In genomic region chr2:129544919-129545318, GRCm38 (mm10) we compare ENCODE assay signal across 17 mouse cellular contexts. TPM values are rescaled to one million over a fixed set of nuclear protein-coding genes. Genes with fewer than 3 reads are reported as not detected.
DNase-seq lines count a peak whose midpoint lies in the region; ATAC-seq and TF ChIP-seq lines count a peak whose summit lies in the region.
"Had no signal": no experiment of that assay in that cellular context is flagged by ENCODE, and none has a peak within 500 bp of the region (broad histone marks: within the 10 kb centered on the region; RNA-seq: fewer than 3 reads in every experiment).

No protein-coding gene starts in this region.

- peaks cover 10% of the 10 kb centered on the region for H3K4me1 ChIP-seq in hindbrain, embryonic 15.5 days (replicated peaks)
- H3K4me1 ChIP-seq in hindbrain, embryonic 12.5 days: peaks cover 3% of the 10 kb centered on the region; the same call in 1 of the 2 replicates
- peaks cover 4% of the 10 kb centered on the region; the same call in 1 of the 2 replicates for H3K4me1 ChIP-seq in midbrain, postnatal 0 days (ENCODE audit: insufficient read depth, low read length)
- no peaks in the 10 kb centered on the region for H3K4me1 ChIP-seq in midbrain, embryonic 11.5 days (ENCODE audit: control insufficient read depth, insufficient read depth, low read length)

- no peak overlapping the region for H3K4me2 ChIP-seq in hindbrain, embryonic 15.5 days
- no peak overlapping the region for H3K4me2 ChIP-seq in hindbrain, embryonic 12.5 days (replicated peaks)
- no peak overlapping the region for H3K4me2 ChIP-seq in midbrain, postnatal 0 days (ENCODE audit: low read depth, low read length, poor library complexity, severe bottlenecking)
- no peak overlapping the region for H3K4me2 ChIP-seq in midbrain, embryonic 11.5 days
- H3K4me2 ChIP-seq: neural tube, embryonic 13.5 days had no signal

- H3K27ac ChIP-seq in hindbrain, embryonic 15.5 days (replicated peaks): 0 out of 2 replicates have a peak overlapping the region, but pooled peaks have one; percentile 23
- no peak overlapping the region for H3K27ac ChIP-seq in hindbrain, embryonic 12.5 days
- H3K27ac ChIP-seq in midbrain, postnatal 0 days (ENCODE audit: low read depth, low read length): no peak overlapping the region
- H3K27ac ChIP-seq in midbrain, embryonic 11.5 days (ENCODE audit: low read depth, low read length): no peak overlapping the region
- H3K27ac ChIP-seq: kidney, postnatal 0 days; neural tube, embryonic 13.5 days had no signal

- WGBS in hindbrain, embryonic 15.5 days: 67% methylated on average over 3 of the region's 3 CpGs
- WGBS in hindbrain, embryonic 12.5 days: 72% methylated on average over 3 of the region's 3 CpGs
- 59% methylated on average over 3 of the region's 3 CpGs for WGBS in midbrain, postnatal 0 days
- WGBS in midbrain, embryonic 11.5 days: 70% methylated on average over 3 of the region's 3 CpGs

- H3K9me3 ChIP-seq in hindbrain, embryonic 15.5 days: no peaks in the 10 kb centered on the region
- H3K9me3 ChIP-seq in hindbrain, embryonic 12.5 days (replicated peaks): no peaks in the 10 kb centered on the region
- H3K9me3 ChIP-seq in midbrain, postnatal 0 days (ENCODE audit: low read length): no peaks in the 10 kb centered on the region
- H3K9me3 ChIP-seq in midbrain, embryonic 11.5 days (ENCODE audit: control insufficient read depth, low read length): no peaks in the 10 kb centered on the region
- H3K9me3 ChIP-seq: G1E; neural tube, embryonic 13.5 days had no signal

- DNase-seq in midbrain, postnatal 0 days (ENCODE audit: low spot score): peak; percentile 43
- no peak for DNase-seq in midbrain, embryonic 11.5 days (ENCODE audit: low spot score, missing footprints)
- peak; percentile 95 to 97 for DNase-seq in cerebellum, postnatal 10 days
- no peak for DNase-seq in T-cell, adult 2 months (ENCODE audit: low spot score)
- DNase-seq in urinary bladder, postnatal 14 days (ENCODE audit: low spot score): no peak
- DNase-seq: adrenal gland, postnatal 14 days; thymus, postnatal 36 days had no signal

- no peaks in the 10 kb centered on the region for H3K27me3 ChIP-seq in hindbrain, embryonic 15.5 days
- H3K27me3 ChIP-seq in hindbrain, embryonic 12.5 days: peaks cover 14% of the 10 kb centered on the region
- no peaks in the 10 kb centered on the region for H3K27me3 ChIP-seq in midbrain, postnatal 0 days (ENCODE audit: insufficient read depth, low read length)
- no peaks in the 10 kb centered on the region for H3K27me3 ChIP-seq in midbrain, embryonic 11.5 days (ENCODE audit: control insufficient read depth, insufficient read depth, low read length)
- H3K27me3 ChIP-seq: neural tube, embryonic 13.5 days had no signal

- ATAC-seq in hindbrain, embryonic 15.5 days (ENCODE audit: low FRiP score, low read depth): 0 out of 2 replicates have a peak, but pooled peaks have one; percentile 20
- ATAC-seq in hindbrain, embryonic 12.5 days (ENCODE audit: low FRiP score): no peak
- ATAC-seq in midbrain, postnatal 0 days (ENCODE audit: low FRiP score): no peak
- no peak for ATAC-seq in midbrain, embryonic 11.5 days (ENCODE audit: low FRiP score)
- ATAC-seq: midbrain, embryonic 16.5 days had no signal

- no peak overlapping the region for H3K9ac ChIP-seq in hindbrain, embryonic 15.5 days
- no peak overlapping the region for H3K9ac ChIP-seq in hindbrain, embryonic 12.5 days
- no peak overlapping the region for H3K9ac ChIP-seq in midbrain, postnatal 0 days (replicated peaks; ENCODE audit: low read length, poor library complexity, severe bottlenecking)
- H3K9ac ChIP-seq in midbrain, embryonic 11.5 days (ENCODE audit: low read length): no peak overlapping the region
- H3K9ac ChIP-seq: neural tube, embryonic 13.5 days had no signal

- no peaks in the 10 kb centered on the region for H3K36me3 ChIP-seq in hindbrain, embryonic 15.5 days
- H3K36me3 ChIP-seq in hindbrain, embryonic 12.5 days: no peaks in the 10 kb centered on the region
- H3K36me3 ChIP-seq in midbrain, postnatal 0 days (ENCODE audit: insufficient read depth, low read length): no peaks in the 10 kb centered on the region
- no peaks in the 10 kb centered on the region for H3K36me3 ChIP-seq in midbrain, embryonic 11.5 days (ENCODE audit: control insufficient read depth, insufficient read depth, low read length)
- H3K36me3 ChIP-seq: G1E; neural tube, embryonic 13.5 days had no signal

- no peak for TF ChIP-seq CTCF in midbrain, postnatal 0 days (IDR thresholded peaks at IDR 0.05)

- H3K4me3 ChIP-seq in hindbrain, embryonic 15.5 days: no peak overlapping the region
- no peak overlapping the region for H3K4me3 ChIP-seq in hindbrain, embryonic 12.5 days
- H3K4me3 ChIP-seq in midbrain, postnatal 0 days (ENCODE audit: low read depth, low read length): no peak overlapping the region
- H3K4me3 ChIP-seq in midbrain, embryonic 11.5 days (ENCODE audit: low read depth, low read length): no peak overlapping the region
- H3K4me3 ChIP-seq: neural tube, embryonic 13.5 days had no signal

RNA-seq across cellular contexts. Expression of gene F830045P16Rik, which starts 8.5 kb away (rescaled TPM):
- not detected in 2 replicates for polyA plus RNA-seq in hindbrain, embryonic 15.5 days (2015; fragmentation: Nextera tagmentation; extraction: Ambion mirVana)
- polyA plus RNA-seq in hindbrain, embryonic 12.5 days (2016; fragmentation: Nextera tagmentation; extraction: Ambion mirVana): 0.10 TPM in 1 of 2 replicates, not detected in the other
- 0.16 TPM in 1 of 2 replicates, not detected in the other for total RNA-seq in midbrain, postnatal 0 days (2014; rRNA removed)
- not detected in 2 replicates for polyA plus RNA-seq in midbrain, postnatal 0 days (2015; fragmentation: Nextera tagmentation; extraction: Ambion mirVana)
- polyA plus RNA-seq in midbrain, embryonic 11.5 days (2014; fragmentation: Nextera tagmentation; extraction: Ambion mirVana): 0.10 TPM in 1 of 2 replicates, not detected in the other
- total RNA-seq: adrenal gland, postnatal 14 days; G1E had no signal
- polyA plus RNA-seq: G1E; heart, embryonic 14.5 days; kidney, postnatal 0 days; liver, embryonic 16.5 days; midbrain, embryonic 16.5 days; neural tube, embryonic 13.5 days; small intestine, adult 2 months; stomach, embryonic 16.5 days had no signal

RNA-seq across cellular contexts. Expression of gene Sirpa, which starts 47.7 kb away (rescaled TPM):
- 31.7 and 35.1 TPM in 2 replicates for polyA plus RNA-seq in hindbrain, embryonic 15.5 days (2015; fragmentation: Nextera tagmentation; extraction: Ambion mirVana)
- 27.5 and 29.2 TPM in 2 replicates for polyA plus RNA-seq in hindbrain, embryonic 12.5 days (2016; fragmentation: Nextera tagmentation; extraction: Ambion mirVana)
- total RNA-seq in midbrain, postnatal 0 days (2014; rRNA removed): 109 and 126 TPM in 2 replicates
- polyA plus RNA-seq in midbrain, postnatal 0 days (2015; fragmentation: Nextera tagmentation; extraction: Ambion mirVana): 52.2 and 55.7 TPM in 2 replicates
- polyA plus RNA-seq in midbrain, embryonic 11.5 days (2014; fragmentation: Nextera tagmentation; extraction: Ambion mirVana): 16.0 and 17.9 TPM in 2 replicates
- polyA plus RNA-seq: G1E had no signal

Comparison
In these comparisons a context has a peak if more than half of its experiments do, and no peak if none do; other contexts are left out.
1. DNase-seq: peak in midbrain, postnatal 0 days (single experiment) and cerebellum, postnatal 10 days (2 of 2); none in midbrain, embryonic 11.5 days (single experiment), T-cell, adult 2 months (single experiment) and urinary bladder, postnatal 14 days (single experiment).